Mouse (Mus musculus) cerebellum, adult 18-20 months (tissue): ENCODE results near the gene Celf1.

ENCODE experiments used
- DNase-seq, 2 experiments: peaks; one replicate each; pipeline ENCODE4 v3.0.0; 2021

Gene Celf1

DNA sequence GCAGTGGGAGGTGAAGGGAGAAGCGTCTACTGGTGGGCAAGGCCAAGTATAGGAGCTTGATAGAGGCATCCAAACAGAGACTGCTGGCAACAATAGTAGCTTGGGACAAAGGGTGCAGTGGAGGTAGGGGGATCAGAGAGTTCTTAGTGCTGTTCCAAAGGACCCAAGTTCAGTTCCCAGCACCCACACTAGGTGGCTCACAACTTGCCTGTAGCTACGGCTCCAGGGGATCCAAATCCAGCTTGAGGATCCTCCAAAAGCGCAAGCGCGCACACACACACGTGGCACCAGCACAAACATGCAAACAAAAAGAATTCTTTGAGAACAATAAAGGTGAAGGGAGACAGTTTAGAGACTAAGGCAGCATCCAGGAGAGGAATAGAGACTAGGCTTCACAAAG is 124.0 kb downstream of the Celf1 start:
- DNase-seq = no peak

DNA sequence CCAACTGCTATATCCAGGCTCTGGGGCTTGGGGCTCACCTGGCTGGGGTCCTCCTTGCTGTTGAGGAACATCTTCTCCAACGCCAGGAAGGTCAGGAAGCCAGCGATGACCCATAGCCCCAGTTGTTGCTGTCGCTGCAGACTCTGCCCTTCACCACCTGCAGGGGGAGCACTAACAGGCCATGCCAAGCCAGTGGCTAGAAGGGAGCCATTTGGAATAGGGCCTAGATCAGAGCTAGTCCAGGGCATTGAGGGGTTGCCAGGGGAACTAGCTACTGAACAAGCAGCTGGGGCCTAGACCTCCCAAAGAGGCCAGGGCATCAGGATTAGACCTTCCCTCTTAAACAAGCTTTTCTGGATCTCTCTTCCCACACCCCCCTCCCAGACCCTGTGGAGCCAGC is 125.4 kb downstream of the Celf1 start:
- peak; percentile 51 to 53 for DNase-seq

- DNase-seq = no peak
Observed at GRCm38 (mm10) chr2:91066455-91066854, 126.3 kb downstream of the Celf1 start.

DNA sequence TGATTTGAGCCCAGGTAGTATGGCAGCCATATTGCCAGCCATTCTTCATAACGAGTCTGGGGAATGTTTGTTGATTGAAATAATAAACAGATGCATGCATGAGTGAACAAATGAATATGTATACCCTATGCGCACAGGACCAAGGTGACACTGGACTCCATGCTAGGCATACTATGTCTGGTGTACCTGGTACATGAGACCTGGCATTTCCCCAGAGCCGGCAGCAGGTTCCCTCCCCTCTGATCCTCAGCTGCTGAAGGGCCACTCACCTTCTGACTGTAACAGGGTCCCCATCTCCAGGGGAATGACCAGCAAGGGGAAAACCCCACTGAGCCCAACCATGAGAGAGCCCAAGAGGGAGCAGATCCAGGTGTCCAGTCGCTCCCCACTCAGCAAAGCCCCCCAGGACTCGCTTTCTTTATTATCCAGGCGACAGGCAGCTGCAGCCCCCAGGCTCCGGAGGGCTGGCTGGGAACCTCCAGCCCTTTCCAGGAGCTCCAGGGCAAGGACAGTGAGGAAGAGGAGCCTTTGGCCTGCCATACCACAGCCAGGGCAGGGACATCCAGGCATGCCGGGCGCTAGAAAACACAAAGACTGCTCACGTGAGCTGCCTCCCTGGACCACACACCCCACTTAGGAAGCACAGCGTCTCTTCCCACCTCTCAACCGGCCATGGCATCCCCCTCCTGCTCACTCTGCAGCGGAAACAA is 128.1 kb downstream of the Celf1 start:
- DNase-seq = no peak

- no peak for DNase-seq
Observed at GRCm38 (mm10) chr2:91068872-91069165, 128.6 kb downstream of the Celf1 start.
